In genomic region chr11:77850401-77851244, GRCm38 (mm10) we compare ENCODE assay signal across 8 mouse cellular contexts. TPM values are rescaled to one million over a fixed set of nuclear protein-coding genes. Genes with fewer than 3 reads are reported as not detected.
A peak's percentile ranks its signal among the peaks of the same experiment; 100 is the strongest.
DNase-seq lines count a peak whose midpoint lies in the region; ATAC-seq and TF ChIP-seq lines count a peak whose summit lies in the region.

No protein-coding gene starts in this region.

- ATAC-seq in intestine, embryonic 14.5 days (replicated peaks; ENCODE audit: low FRiP score, low TSS enrichment, low read depth) = no peak
- no peak for ATAC-seq in intestine, postnatal 0 days
- ATAC-seq in granulocyte monocyte progenitor cell, adult 5-6 weeks (replicated peaks; ENCODE audit: poor library complexity, severe bottlenecking) = no peak

- WGBS in intestine, embryonic 14.5 days = 43% methylated on average over 23 of the region's 24 CpGs
- 54% methylated on average over 24 of the region's 24 CpGs for WGBS in intestine, postnatal 0 days

- no peak overlapping the region for H3K9ac ChIP-seq in intestine, embryonic 14.5 days (ENCODE audit: low read length)
- H3K9ac ChIP-seq in intestine, postnatal 0 days (ENCODE audit: low read depth, low read length) = no peak overlapping the region

- H3K4me3 ChIP-seq in intestine, embryonic 14.5 days (ENCODE audit: low read depth, low read length) = no peak overlapping the region
- no peak overlapping the region for H3K4me3 ChIP-seq in intestine, postnatal 0 days (ENCODE audit: low read depth, low read length)

- peaks cover 12% of the 10 kb centered on the region; the same call in 1 of the 2 replicates for H3K4me1 ChIP-seq in intestine, embryonic 14.5 days (replicated peaks; ENCODE audit: control insufficient read depth, insufficient read depth, low read length)
- H3K4me1 ChIP-seq in intestine, postnatal 0 days (replicated peaks; ENCODE audit: control insufficient read depth, insufficient read depth, low read length) = no peaks in the 10 kb centered on the region

- peak overlapping the region; percentile 15; the same call in 1 of the 2 replicates for H3K4me2 ChIP-seq in intestine, embryonic 14.5 days (ENCODE audit: low read length)
- no peak overlapping the region for H3K4me2 ChIP-seq in intestine, postnatal 0 days (replicated peaks; ENCODE audit: low read depth)

- no peaks in the 10 kb centered on the region for H3K9me3 ChIP-seq in intestine, embryonic 14.5 days (ENCODE audit: control insufficient read depth, low read length)
- no peaks in the 10 kb centered on the region for H3K9me3 ChIP-seq in intestine, postnatal 0 days (ENCODE audit: control insufficient read depth)

- no peaks in the 10 kb centered on the region for H3K27me3 ChIP-seq in intestine, embryonic 14.5 days (replicated peaks; ENCODE audit: control insufficient read depth, insufficient read depth, low read length)
- H3K27me3 ChIP-seq in intestine, postnatal 0 days (replicated peaks; ENCODE audit: control insufficient read depth, insufficient read depth, low read length) = no peaks in the 10 kb centered on the region

- DNase-seq in intestine, embryonic 14.5 days (ENCODE audit: low spot score) = no peak
- DNase-seq in cerebellum, postnatal 4 days (ENCODE audit: low spot score in 2 of 2) = peak; percentile 57 to 77
- peak; percentile 32 for DNase-seq in heart, postnatal 4 days
- DNase-seq in left cerebral cortex, postnatal 4 days = peak; percentile 90
- peak; percentile 67 to 72 for DNase-seq in right cerebral cortex, postnatal 36 days (ENCODE audit: low spot score in 2 of 2)
- no peak for DNase-seq in spleen, postnatal 10 days (ENCODE audit: low spot score in 2 of 2)

- intact Hi-C loops in left cerebral cortex, postnatal 4 days (cut with DNase I) = loop anchor here (10.0 kb wide), 1 partner anchor 114 kb away; no protein-coding TSS in a partner anchor

- H3K27ac ChIP-seq in intestine, embryonic 14.5 days (ENCODE audit: low read depth) = peak overlapping the region; percentile 38
- H3K27ac ChIP-seq in intestine, postnatal 0 days (ENCODE audit: low read depth, low read length) = no peak overlapping the region

- TF ChIP-seq CTCF in intestine, postnatal 0 days (IDR thresholded peaks at IDR 0.05; ENCODE audit: low read depth) = no peak

- peaks cover 41% of the 10 kb centered on the region for H3K36me3 ChIP-seq in intestine, embryonic 14.5 days (ENCODE audit: control insufficient read depth, insufficient read depth, low read length)
- H3K36me3 ChIP-seq in intestine, postnatal 0 days (ENCODE audit: control insufficient read depth, insufficient read depth) = peaks cover 90% of the 10 kb centered on the region

RNA-seq across cellular contexts. Expression of gene Pipox, which starts 43.3 kb away (rescaled TPM):
- 8.3 and 9.2 TPM in 2 replicates for polyA plus RNA-seq in intestine, embryonic 14.5 days (2014; fragmentation: Nextera tagmentation; extraction: Ambion mirVana)
- polyA plus RNA-seq in intestine, postnatal 0 days (2015; fragmentation: Nextera tagmentation; extraction: Ambion mirVana) = 45.7 and 57.1 TPM in 2 replicates
- 1 to 10 TPM; 1.9 to 2.5 TPM for total RNA-seq in heart, postnatal 4 days (2021)
- total RNA-seq in left cerebral cortex, postnatal 4 days (2021) = 1 to 10 TPM; 1.5 to 3.7 TPM
- not detected in 2 replicates for total RNA-seq in granulocyte monocyte progenitor cell, adult 5-6 weeks (2014; fragmentation: Nextera tagmentation)
- 0.39 and 0.77 TPM in 2 replicates for total RNA-seq in granulocyte monocyte progenitor cell, adult 5-6 weeks (2017)

Comparison
In these comparisons a context has a peak if more than half of its experiments do, and no peak if none do; other contexts are left out.
1. DNase-seq: peak in cerebellum, postnatal 4 days (2 of 2), heart, postnatal 4 days (single experiment), left cerebral cortex, postnatal 4 days (single experiment) and right cerebral cortex, postnatal 36 days (2 of 2); none in intestine, embryonic 14.5 days (single experiment) and spleen, postnatal 10 days (0 of 2).